Mouse (Mus musculus): ENCODE data around the gene Psmb7.

DNA sequence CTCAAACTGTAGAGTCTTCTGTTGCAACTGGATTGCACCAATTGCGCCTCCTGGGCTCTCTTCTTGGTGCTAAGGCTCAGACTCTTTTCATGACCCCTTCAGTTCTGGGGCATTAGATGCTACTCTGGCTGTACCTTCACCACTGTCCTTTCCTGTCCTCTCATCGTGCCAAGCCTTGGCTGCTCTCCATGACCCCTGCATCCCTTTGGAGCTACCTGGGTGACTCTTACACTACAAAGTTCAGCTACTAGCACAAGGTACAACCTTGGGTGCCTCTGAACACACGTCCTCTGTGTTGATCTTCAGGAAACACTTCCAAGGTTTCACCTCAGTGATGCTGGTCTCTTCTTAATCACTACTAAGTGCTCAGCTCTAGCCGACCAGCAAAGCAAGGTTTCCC, 81.3 kb downstream of the Psmb7 start:
- TF ChIP-seq POLR2A (IDR thresholded peaks at IDR 0.05; ENCODE audit: borderline replicate concordance, control insufficient read depth, low read depth, low read length) (no peak), CTCF (IDR thresholded peaks at IDR 0.05; ENCODE audit: control insufficient read depth, insufficient read depth, low read length) (no peak)
